Mouse (Mus musculus): Measurements from ENCODE around the gene Pold4.

Pold4 gene

DNA sequence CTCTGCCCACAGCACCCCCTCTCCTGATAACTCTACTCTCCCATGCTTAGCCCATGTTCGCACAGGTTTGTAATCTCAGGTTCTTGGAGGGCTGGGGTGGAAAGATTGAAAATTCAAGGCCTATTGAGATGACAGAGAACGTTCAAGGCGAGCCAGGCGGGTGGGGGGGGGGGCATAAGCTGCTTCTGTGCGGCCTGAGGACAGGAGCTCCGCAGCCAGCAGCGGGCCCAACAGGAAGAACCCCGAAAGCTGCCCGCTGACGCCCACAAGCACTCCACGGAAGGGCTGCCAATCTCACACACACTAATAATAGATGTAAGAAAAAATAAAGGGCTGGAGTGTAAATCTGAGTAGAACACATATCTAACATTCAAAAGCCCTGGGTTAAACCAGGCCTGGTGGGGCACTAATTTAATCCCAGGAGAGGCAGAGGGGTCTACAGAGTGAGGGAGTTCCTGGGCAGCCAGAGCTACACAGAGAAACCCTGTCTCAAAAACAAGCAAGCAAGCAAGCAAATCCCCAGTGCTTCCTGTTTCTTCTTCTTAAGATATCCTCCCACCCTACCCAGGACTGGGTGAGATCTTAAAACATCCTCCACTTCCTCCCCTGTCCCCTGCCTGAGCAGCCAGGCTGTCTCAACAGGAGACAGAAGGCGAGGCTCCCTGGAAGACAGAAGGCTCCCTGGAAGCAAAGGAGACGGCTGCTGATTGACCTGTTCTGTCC lies 27.9 kb upstream of the Pold4 start:
- no peak for DNase-seq (ENCODE audit: low read depth, low spot score)

DNA sequence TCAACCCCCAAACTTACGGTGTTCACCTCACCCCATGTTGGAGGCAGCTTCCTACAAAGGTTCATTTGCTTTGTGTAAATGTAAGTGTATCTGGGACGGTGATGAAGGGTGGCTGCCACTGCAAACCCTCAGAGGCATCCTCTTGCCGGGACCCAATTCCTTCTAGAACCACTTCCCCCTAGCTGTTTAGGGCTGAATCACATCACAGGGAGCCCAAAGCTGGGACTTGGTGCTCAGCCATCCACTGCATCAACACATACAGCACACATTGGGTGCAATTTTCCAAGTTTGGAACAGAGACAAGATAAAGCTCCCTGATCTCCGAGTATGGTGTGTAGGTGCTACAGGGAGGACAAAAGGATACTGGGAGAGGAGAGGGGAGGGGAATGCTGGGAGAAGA lies 26.8 kb upstream of the Pold4 start:
- DNase-seq (ENCODE audit: low read depth, low spot score), result no peak

DNA sequence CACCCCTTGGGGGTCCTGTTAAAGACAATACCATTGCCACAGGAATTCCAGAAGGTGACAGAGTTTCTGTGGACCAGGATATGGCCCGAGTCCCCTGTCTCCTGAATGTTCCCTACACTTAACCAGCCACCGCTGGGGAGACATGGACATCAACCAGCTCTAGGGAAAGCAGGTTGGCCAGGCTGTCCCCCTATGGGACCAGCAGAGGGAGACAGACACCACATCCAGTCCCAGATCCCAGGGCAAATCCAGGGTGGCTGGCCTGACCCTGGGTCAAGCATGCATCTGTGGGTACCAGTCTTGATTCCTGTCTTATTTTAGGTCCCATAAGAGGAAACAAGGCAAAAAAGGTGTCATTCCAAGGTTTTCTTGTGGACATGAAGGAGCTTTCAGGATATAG lies 24.7 kb upstream of the Pold4 start:
- no peak for DNase-seq (ENCODE audit: low read depth, low spot score)

DNA sequence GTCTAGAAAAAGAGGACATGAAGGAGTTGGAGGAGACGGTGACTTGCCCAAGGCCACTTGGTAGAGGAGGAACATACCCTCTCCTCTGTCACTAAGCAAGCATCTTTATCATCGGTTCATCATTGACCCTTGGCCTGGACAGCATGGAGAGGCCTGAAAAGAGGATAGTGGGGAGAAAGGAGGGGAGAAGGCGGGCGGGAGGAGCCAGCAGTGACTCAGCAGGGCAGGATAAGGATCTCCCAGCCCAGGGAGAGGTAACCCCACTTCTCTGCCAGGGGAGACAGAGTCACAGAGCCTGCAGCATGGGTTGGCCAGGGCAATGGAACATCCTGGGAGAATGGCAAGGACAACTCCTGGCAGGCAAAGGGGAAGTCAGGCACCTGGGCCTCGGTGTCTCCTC lies 23.1 kb upstream of the Pold4 start:
- no peak for DNase-seq (ENCODE audit: low read depth, low spot score)

DNA sequence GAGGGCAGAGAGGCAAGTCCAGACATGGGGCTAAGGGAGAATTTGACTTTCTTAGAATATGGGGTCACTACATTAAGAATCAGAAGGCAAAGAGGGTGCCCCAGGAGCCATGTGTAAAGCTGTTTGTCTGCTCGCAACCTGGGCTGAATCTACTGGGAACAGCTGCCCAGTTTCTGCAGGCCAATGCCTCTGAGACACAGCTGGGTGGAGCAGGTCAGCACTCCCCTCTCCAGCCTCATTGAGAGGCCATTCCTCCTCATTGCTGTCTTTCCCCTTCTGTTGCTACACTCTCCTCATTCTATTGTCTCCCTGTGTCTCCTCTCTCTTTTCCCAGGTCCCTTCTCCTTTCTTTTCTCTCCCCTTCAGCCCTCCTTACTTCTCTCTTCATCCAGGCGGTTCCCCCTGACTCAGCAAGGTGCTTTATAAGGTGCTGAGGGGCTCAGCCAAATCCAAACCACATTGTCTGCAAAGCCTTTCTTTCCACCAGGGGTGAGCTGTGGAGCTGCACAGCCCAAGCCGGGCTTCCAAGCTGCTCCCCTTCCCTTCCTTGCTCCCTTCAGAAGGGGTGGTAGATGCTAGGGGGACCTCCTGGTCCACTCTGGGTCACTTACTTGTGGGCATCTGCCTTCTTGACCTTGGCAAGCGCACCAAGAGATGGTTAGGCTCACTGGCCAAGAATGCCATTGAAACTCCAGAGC lies 19.7 kb upstream of the Pold4 start:
- DNase-seq (ENCODE audit: low read depth, low spot score), result no peak

DNA sequence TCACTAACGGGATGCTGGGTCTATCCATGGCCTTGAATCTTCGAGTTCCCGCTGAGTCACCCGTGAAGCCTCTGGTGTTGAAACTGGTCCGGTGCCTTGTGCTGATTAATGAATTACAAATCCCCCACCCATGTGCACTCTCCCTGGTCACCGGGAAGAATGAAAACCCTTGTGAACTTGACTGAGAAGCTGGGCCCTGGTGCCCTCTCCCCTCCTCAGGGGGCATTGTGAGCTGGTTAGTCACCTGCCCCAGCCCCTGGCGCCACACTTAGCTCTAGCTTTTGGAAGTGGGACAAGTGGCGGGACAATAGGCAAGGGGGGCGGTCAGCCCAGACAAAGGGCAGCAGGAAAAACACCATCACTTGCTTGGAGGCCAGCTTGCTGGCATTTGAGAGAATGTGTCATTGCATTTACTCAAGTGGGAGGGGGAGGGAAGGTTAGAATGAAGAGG lies 18.1 kb upstream of the Pold4 start:
- DNase-seq (ENCODE audit: low read depth, low spot score), result no peak

DNA sequence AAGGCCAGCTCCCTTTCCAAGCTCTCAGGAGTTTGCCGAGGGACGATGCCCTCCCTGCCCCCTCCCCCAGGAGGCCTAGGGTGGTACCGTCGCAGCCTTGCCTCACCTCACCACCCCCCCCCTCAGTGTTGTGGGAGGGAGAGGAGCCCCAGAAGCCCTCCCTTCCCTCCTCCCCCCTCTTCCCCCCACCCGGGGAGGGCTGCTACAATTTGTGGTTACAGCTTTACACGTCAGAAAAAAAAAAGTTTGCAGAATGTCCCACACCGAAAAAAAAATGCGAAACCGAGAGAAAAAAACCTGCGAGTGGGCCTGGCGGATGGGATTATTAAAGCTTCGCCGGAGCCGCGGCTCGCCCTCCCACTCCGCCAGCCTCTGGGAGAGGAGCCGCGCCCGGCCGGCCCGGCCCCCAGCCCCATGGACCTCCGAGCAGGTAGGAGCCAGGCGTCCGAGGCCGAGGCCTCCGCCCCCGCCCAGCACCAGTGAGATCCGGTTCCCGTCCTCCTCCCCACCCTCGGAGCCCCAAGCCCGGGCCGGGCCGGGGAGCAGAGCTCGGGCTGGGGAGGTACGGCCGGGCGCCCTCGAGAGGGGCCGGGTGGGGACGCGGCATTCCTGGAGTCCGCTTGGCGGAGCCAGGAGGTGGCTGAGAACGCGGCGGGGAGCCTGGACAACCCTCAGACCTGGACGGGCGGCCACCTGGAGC lies 17.5 kb upstream of the Pold4 start, which contains the start of the genes Clcf1 and AC109138.7:
Clcf1 (plus strand) TSS at position 168 of the 700 bp plus-strand sequence.
AC109138.7 (plus strand) TSS at position 287 of the 700 bp plus-strand sequence.
- DNase-seq (ENCODE audit: low read depth, low spot score), result no peak

DNA sequence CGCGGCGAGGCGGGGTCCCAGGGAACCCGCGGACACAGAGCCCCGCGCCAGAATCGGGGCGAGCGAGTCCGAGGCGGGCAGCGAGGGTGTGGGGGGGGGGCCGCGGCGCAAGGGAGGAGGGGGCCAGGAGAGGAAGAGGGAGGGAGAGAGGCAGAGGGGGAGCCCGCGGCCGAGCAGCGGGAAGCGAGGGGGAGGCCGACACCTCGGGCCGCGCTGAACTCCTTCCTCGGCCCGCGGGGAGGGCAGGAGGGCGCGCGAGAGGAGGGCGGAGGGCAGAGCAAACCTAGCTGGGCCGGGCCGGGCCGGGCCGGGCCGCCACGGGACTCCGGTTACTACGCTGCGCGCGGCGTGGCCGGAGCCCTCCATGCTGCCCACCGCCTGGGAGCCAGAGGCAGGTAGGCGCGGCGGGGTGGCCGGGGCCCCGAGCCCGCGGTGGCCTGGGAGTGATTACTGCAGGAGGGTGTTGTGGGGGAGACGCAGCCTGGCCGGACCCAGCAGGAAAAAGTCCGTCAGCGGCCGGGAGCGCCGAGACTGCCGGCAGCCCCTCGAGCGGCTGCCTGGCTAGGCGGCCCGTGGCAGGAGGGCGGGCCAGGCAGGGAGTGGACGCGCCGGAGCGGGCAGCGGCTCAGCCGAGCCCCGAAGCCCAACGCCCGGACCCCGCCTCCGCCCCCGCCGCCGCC lies 16.8 kb upstream of the Pold4 start:
- no peak for DNase-seq (ENCODE audit: low read depth, low spot score)

DNA sequence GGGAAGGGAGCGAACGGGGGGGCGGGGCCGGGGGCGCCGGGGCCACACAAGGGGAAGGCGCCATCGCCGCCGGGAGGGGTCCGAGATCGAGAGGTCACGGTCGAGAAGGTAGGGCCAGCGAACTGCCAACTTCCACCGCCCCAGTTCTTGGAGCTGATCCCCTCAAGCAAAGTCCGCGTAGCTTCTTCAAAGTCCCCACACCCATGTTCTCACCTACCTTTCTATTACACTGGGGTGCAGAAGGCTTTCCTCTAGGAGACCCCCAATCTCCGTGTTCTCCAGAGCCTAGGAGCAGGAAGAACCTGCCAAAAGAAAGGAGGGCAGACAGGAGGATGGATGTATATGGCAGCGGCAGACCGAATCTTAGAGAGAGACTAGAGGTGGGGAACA lies 16.3 kb upstream of the Pold4 start:
- no peak for DNase-seq (ENCODE audit: low read depth, low spot score)

DNA sequence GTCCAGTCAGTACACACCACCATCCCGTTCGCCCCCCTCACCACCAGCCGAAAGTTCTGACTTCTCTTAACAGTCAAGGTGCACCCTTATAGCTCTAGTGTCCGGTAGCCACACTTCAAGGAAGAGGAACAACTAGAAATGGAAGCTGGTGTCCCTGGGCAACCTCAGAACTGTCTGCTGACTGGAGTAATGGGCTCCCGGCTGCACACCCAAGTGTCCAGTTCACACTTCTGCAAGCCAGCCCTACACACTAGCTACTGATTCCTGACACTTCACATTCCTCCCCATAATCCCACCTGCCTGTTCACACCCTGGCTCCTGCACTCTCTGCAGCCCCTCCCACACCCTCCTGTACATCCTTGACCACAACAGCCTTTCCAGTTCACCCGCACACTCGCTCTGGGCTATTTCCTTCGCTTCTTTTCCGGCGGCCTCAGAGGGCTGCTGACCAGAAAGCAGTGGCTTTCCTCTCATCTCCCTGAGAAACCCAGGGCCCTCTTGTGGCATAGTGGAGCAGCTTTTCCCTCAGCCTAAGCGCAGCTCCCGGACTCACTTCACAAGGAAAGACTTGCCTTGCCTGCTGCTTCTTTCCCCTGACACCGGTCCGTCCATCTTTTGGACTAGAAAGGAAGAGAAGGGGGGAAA lies 15.5 kb upstream of the Pold4 start:
- no peak for DNase-seq (ENCODE audit: low read depth, low spot score)

DNA sequence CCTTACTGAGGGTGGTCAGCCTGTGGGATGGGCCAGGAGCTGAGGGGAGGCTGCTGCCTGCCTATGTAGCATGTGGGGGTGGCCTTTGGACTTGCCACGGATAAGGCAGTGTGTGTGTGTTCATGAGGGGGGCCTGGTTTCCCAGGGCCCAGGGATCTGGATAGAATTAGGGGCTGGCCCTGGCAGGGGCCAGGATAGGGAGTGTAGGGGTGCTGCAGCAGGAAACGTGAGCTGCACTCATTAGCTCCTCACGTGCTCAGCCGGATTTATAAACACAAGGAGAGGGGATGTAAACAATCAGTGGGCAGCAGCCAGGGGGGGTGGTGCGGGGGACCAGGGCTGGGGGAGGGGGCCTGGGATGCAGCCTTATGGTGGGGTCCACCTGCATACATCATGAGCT lies 14.6 kb upstream of the Pold4 start:
- DNase-seq (ENCODE audit: low read depth, low spot score), result no peak

DNA sequence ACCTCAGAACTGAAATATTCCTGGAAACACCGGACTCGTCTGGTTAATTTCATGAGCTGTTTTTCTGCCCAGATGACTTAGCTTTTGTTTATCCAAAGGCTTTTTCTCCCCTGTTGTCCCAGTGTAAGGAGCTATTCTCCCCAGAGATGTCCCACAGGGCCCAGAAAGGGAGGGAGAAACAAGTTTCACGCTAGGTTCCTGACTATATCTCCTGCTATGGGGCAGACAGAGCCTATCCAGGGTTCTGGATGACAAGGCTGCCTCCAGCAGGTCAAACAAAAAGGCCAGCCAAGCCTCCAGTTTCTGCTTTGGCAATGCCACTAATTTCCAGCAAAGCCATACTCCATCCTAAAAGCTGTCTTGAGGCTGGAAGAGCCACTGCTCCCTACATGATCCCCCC lies 13.8 kb upstream of the Pold4 start:
- no peak for DNase-seq (ENCODE audit: low read depth, low spot score)

DNA sequence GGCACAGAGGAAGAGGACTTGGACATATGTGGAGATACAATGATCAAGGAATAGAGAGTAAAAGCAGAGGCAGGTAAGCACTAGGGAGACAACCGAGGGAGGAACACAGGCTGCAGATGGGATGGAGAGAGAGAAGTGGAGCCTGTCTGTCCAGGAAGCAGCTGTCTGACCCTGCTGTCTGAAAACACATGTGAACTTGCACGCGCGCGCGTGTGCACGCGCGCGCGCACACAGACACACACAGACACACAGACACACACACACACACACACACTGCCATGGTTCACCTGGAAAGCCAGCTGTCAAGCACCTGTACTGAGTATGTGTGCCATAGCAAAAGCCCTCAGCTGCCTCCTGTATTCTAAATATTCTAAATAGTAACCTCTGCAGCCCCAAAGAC lies 13.4 kb upstream of the Pold4 start:
- no peak for DNase-seq (ENCODE audit: low read depth, low spot score)

DNA sequence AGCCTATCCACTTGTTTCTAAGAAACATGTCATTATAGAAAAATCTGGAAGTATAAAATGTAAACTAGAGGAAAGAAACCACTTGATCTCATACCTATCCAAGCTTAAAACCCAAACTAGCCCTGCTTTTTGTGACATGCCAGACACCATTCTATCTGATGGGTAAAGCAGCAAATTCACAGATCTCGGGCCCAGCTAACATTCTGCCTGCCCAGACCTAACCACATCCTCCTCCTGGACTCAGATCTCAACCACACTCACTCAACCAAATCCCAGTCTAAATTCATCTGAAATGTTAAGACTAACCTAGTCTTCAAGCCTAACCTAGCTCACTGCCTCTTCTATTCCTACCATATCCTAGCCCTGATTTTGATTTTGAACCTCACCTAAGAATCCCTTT lies 12.9 kb upstream of the Pold4 start:
- no peak for DNase-seq (ENCODE audit: low read depth, low spot score)

DNA sequence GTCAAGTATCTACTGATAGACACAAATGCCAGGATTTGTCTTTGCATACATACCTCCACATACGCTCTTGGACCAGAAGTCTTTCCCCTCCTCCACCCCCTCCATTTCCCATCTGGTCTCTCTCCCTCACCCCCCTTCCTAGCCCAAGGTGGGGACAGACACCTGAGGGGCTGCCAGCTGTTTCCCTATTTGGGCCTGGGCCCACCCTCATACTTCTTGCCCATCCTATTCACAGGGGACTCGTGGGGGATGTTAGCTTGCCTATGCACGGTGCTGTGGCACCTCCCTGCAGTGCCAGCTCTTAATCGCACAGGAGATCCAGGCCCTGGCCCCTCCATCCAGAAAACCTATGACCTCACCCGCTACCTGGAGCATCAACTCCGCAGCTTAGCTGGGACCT lies 11.8 kb upstream of the Pold4 start:
- DNase-seq (ENCODE audit: low read depth, low spot score), result no peak

DNA sequence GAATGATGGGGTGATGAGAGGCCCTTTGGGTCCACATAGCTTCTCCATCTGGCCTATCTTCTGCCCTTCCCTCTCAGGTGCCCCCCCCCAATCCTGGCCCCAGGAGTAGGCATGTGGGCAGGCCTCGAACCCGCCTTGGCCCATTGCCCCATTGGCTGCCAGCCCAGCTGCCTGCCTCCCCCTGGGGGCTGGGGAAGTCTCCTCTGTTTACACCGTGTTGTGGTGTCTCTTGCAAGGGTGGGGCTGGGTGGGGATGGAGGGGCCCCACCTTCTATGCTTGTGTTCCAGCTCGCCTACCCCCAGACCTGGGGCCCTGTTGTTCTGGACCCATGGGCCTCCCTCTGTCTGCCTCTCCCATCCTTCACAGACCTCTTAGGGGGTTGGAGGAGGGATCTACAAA lies 11.3 kb upstream of the Pold4 start:
- DNase-seq (ENCODE audit: low read depth, low spot score), result no peak

DNA sequence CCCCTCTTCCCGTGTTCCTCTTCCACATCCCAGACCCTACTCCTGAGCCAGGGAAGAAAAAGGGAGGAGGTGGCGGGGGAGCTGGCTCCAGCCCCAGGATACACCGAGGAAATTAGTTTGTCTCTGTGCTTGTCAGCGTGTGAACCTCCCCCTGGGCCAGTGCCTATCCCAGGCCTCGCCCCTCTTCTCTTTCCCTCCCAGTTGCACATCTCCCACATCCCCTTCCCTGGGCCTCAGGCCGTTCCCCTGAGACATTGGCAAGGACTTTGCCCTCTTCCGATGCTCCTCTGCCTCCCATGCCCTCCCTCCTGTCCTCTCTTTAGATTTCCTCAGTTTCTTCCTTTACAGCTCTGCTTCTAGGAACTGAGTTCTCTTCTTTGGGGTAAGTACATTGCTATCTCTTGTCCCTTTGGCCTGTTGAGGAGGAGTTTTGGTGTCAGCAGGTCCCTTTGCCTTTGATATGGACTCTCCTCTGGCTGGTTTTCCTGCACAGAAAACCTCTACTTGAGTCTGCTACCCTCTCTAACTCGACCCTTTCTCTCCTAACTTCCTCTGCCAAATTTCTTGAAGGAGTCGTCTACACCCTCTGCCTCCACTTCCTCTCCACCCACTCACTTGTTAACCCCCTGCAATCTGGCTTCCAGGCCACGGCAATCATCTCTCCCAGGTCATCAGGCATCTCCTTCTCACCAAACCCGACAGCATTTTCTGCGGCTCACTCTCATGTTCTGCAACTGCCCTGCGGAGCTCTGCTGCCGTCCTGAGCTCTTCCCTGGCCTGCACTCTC lies 10.5 kb upstream of the Pold4 start:
- DNase-seq (ENCODE audit: low read depth, low spot score), result no peak

DNA sequence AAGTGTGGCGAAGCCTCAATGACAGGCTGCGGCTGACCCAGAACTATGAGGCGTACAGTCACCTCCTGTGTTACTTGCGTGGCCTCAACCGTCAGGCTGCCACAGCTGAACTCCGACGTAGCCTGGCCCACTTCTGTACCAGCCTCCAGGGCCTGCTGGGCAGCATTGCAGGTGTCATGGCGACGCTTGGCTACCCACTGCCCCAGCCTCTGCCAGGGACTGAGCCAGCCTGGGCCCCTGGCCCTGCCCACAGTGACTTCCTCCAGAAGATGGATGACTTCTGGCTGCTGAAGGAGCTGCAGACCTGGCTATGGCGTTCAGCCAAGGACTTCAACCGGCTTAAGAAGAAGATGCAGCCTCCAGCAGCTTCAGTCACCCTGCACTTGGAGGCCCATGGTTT lies 9.5 kb upstream of the Pold4 start:
- no peak for DNase-seq (ENCODE audit: low read depth, low spot score)

DNA sequence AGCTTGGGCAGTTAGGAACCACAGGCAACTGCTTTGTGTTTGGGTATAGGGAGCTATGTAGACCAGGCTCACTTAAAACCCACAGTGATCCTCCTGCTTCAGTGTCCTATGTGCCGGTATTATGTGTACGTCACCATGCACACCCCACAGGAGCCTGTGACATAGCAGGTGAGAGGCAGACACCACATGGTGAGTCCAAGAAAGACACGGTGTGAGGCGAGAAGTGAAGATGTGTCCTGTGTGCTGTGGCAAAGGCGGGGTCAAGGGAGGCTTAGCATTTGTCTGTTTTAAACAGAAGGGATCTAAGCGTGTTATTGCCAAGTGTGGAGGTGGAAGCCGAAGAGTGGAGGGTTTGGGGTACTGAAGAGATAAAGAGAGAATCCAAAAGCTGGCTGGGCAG lies 4.9 kb upstream of the Pold4 start:
- no peak for DNase-seq (ENCODE audit: low read depth, low spot score)

DNA sequence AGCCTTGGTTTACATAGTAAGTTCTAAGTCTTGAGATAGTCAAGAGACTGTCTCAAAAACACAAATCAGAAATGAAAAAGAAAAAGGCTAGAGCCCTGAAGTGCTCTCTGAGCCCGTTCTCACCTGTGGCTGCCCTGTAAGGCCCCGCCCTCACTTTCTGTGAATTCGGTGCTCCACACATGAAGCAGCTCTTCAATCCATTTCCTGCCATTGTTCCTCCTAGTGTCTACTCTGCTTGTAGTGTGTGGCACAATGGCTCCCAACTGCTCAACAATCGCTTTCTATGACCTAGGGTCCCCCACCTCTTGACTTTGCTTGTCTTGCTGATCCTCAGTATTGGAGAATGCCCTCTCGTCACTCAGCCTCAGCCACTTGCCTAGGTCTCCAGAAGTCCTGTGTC lies 4.3 kb upstream of the Pold4 start:
- no peak for DNase-seq (ENCODE audit: low read depth, low spot score)

Measured in WW6 (cell line).